Mouse (Mus musculus): ENCODE measurements at regions not wholly inside any gene's neighbourhood (a gene's known extent, or its start where the extent isn't known, plus 50 kb on each side); places are given as distances from the start of the nearest gene placed in this dataset.

DNA sequence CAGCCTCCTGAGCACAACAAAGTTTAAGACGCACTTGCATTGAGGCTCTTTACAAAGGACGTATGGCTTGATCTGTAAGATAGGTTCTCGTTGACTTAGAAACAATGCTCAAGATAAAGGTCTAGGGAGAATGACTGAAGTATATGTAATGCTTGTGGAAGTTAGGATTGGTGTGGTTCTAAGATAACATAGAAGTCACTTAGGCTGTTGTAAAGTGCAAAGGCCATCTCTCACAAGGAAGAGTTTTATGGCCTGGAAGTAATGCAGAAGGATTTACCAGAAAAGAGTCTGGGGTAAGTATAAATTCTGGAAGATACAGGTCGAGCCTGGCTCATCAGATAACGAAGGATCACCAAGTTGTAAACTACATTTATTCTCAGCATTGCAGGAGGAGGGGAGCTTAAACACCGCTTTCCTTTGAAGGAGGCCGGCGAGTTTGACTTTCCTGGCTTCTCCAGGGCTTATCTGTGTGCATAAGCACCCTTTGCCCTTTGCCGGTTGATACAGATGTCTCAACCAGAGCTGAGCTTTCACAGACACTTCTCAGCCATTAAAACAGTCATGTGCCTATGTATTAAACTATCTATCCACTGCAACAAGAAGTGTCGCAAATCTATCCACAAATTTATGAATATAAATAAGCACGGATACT is 84.8 kb upstream of the Man1a start:
- in situ Hi-C loops (cut with MboI; ENCODE audit: low pct_ligation_motif_present, low pct_unique_long_range_greater_than_20kb, low sequenced_read_pairs): no loop called here
- H3K36me3 ChIP-seq (replicated peaks in 1 of 2; ENCODE audit: control insufficient read depth in 1 of 2, insufficient read depth in 1 of 2, low read length in 1 of 2): no peaks in the 10 kb centered on the region
- H3K9me3 ChIP-seq (replicated peaks; ENCODE audit: low read length): no peaks in the 10 kb centered on the region
- no peaks in the 10 kb centered on the region for H3K4me1 ChIP-seq (ENCODE audit: control insufficient read depth in 1 of 2, insufficient read depth in 2 of 2)
- no peak overlapping the region for H3K4me3 ChIP-seq (replicated peaks in 1 of 3; ENCODE audit: low read depth in 2 of 3, low read length in 2 of 3, poor library complexity in 1 of 3)
- H3K27me3 ChIP-seq (replicated peaks): no peaks in the 10 kb centered on the region
- no peaks in the 10 kb centered on the region for H3K79me2 ChIP-seq (replicated peaks; ENCODE audit: control insufficient read depth, extremely low read depth, insufficient read depth, poor library complexity, severe bottlenecking)
- no peak overlapping the region for H3K9ac ChIP-seq (ENCODE audit: insufficient read depth, low read depth)
- no peak overlapping the region for H3K4me2 ChIP-seq (ENCODE audit: insufficient read depth, low read depth, poor library complexity, severe bottlenecking)
- no peak for DNase-seq (ENCODE audit: extremely low read depth)
- no peak for TF ChIP-seq RAD21 (IDR thresholded peaks at IDR 0.05; ENCODE audit: low read depth, low read length)
- TF ChIP-seq MAFK (IDR thresholded peaks at IDR 0.05; ENCODE audit: insufficient replicate concordance, low read length): no peak
- no peak for TF ChIP-seq JUND (conservative IDR thresholded peaks at IDR 0.05; ENCODE audit: low read depth, low read length)
- no peak for TF ChIP-seq MAZ (IDR thresholded peaks at IDR 0.05; ENCODE audit: low read depth, low read length)
- TF ChIP-seq NRF1 (IDR thresholded peaks at IDR 0.05; ENCODE audit: low read depth, low read length): no peak
- no peak for TF ChIP-seq EP300 (IDR thresholded peaks at IDR 0.05; ENCODE audit: low read length)
- no peak for TF ChIP-seq PAX5 (IDR thresholded peaks at IDR 0.05; ENCODE audit: low read length)
- no peak for TF ChIP-seq SIN3A (IDR thresholded peaks at IDR 0.05; ENCODE audit: low read length)
- TF ChIP-seq ZKSCAN1 (IDR thresholded peaks at IDR 0.05; ENCODE audit: borderline replicate concordance, low read depth, low read length): no peak
- TF ChIP-seq POLR2AphosphoS2 (IDR thresholded peaks at IDR 0.05; ENCODE audit: low read depth, low read length): no peak
- no peak for TF ChIP-seq E2F4 (IDR thresholded peaks at IDR 0.05; ENCODE audit: insufficient replicate concordance, low read depth, low read length)
- TF ChIP-seq BHLHE40 (IDR thresholded peaks at IDR 0.05; ENCODE audit: low read depth, low read length): no peak
- TF ChIP-seq MEF2A (IDR thresholded peaks at IDR 0.05; ENCODE audit: borderline replicate concordance, low read depth, low read length): no peak
- TF ChIP-seq SMC3 (IDR thresholded peaks at IDR 0.05; ENCODE audit: low read depth, low read length): no peak
- no peak for TF ChIP-seq TCF12 (IDR thresholded peaks at IDR 0.05; ENCODE audit: low read depth, low read length)
- no peak for TF ChIP-seq POLR2A (IDR thresholded peaks at IDR 0.05; ENCODE audit: low read depth, low read length)
- no peak for TF ChIP-seq UBTF (IDR thresholded peaks at IDR 0.05; ENCODE audit: low read depth, low read length)
- TF ChIP-seq MYC (IDR thresholded peaks at IDR 0.05; ENCODE audit: low read depth, low read length): no peak
- no peak for TF ChIP-seq MXI1 (IDR thresholded peaks at IDR 0.05; ENCODE audit: low read depth, low read length)
- dilution Hi-C loops (cut with MboI; ENCODE audit: extremely low pct_ligation_motif_present, extremely low pct_unique_long_range_greater_than_20kb, low sequenced_read_pairs): no loop called here
- H3K27ac ChIP-seq (ENCODE audit: insufficient read depth, low read depth): no peak overlapping the region

DNA sequence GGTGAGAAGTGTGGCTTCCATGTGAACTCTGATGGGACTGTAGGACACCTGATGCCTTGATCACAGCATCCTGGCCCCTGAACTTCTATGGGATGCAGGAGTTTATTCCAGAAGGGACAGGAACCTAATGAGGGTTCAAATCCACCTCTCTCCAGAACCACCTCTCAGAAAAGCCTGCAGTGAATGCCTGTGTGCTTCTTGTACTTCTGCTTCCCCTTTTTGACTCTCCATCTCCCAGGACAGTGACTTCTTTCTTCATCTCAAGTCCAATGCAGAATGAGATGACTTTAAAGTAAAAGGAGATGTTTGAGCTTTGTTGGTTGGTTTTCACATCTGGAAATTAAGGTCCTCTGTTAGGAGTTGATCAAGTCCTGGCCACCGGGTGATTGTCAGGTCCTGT is 77.5 kb upstream of the Man1a start:
- Histone ChIP-seq H3K4me2 (ENCODE audit: insufficient read depth, low read depth, poor library complexity, severe bottlenecking) (no peak overlapping the region), H3K9ac (ENCODE audit: insufficient read depth, low read depth) (no peak overlapping the region), H3K27me3 (replicated peaks) (no peaks in the 10 kb centered on the region), H3K4me3 (replicated peaks in 1 of 3; ENCODE audit: low read depth in 2 of 3, low read length in 2 of 3, poor library complexity in 1 of 3) (no peak overlapping the region), H3K79me2 (replicated peaks; ENCODE audit: control insufficient read depth, extremely low read depth, insufficient read depth, poor library complexity, severe bottlenecking) (no peaks in the 10 kb centered on the region), H3K4me1 (ENCODE audit: control insufficient read depth in 1 of 2, insufficient read depth in 2 of 2) (no peaks in the 10 kb centered on the region), H3K27ac (ENCODE audit: insufficient read depth, low read depth) (no peak overlapping the region), H3K9me3 (replicated peaks; ENCODE audit: low read length) (no peaks in the 10 kb centered on the region), H3K36me3 (replicated peaks in 1 of 2; ENCODE audit: control insufficient read depth in 1 of 2, insufficient read depth in 1 of 2, low read length in 1 of 2) (no peaks in the 10 kb centered on the region)
- no peak for TF ChIP-seq BHLHE40 (IDR thresholded peaks at IDR 0.05; ENCODE audit: low read depth, low read length)
- TF ChIP-seq MAX (IDR thresholded peaks at IDR 0.05; ENCODE audit: low read length): no peak
- no peak for TF ChIP-seq ZMIZ1 (IDR thresholded peaks at IDR 0.05; ENCODE audit: low read depth, low read length)
- TF ChIP-seq IRF4 (IDR thresholded peaks at IDR 0.05; ENCODE audit: low read depth, low read length): no peak
- TF ChIP-seq ZKSCAN1 (IDR thresholded peaks at IDR 0.05; ENCODE audit: borderline replicate concordance, low read depth, low read length): no peak
- TF ChIP-seq ETS1 (conservative IDR thresholded peaks at IDR 0.05; ENCODE audit: low read depth, low read length): no peak
- TF ChIP-seq ZNF384 (IDR thresholded peaks at IDR 0.05; ENCODE audit: low read depth, low read length): no peak
- TF ChIP-seq TCF12 (IDR thresholded peaks at IDR 0.05; ENCODE audit: low read depth, low read length): no peak
- no peak for TF ChIP-seq JUND (conservative IDR thresholded peaks at IDR 0.05; ENCODE audit: low read depth, low read length)
- TF ChIP-seq MYC (IDR thresholded peaks at IDR 0.05; ENCODE audit: low read depth, low read length): no peak
- TF ChIP-seq USF2 (conservative IDR thresholded peaks at IDR 0.05; ENCODE audit: low read depth, low read length): no peak
- TF ChIP-seq GABPA (IDR thresholded peaks at IDR 0.05; ENCODE audit: insufficient replicate concordance, low read depth, low read length): no peak
- TF ChIP-seq ZC3H11A (IDR thresholded peaks at IDR 0.05; ENCODE audit: low read depth, low read length): no peak
- no peak for TF ChIP-seq TBP (conservative IDR thresholded peaks at IDR 0.05; ENCODE audit: low read depth, low read length)
- TF ChIP-seq MAZ (IDR thresholded peaks at IDR 0.05; ENCODE audit: low read depth, low read length): no peak
- TF ChIP-seq HCFC1 (IDR thresholded peaks at IDR 0.05; ENCODE audit: low read depth, low read length): no peak
- TF ChIP-seq NELFE (IDR thresholded peaks at IDR 0.05; ENCODE audit: low read depth, low read length): no peak
- TF ChIP-seq ELF1 (IDR thresholded peaks at IDR 0.05; ENCODE audit: low read depth, low read length): no peak
- dilution Hi-C loops (cut with MboI; ENCODE audit: extremely low pct_ligation_motif_present, extremely low pct_unique_long_range_greater_than_20kb, low sequenced_read_pairs): no loop called here
- in situ Hi-C loops (cut with MboI; ENCODE audit: low pct_ligation_motif_present, low pct_unique_long_range_greater_than_20kb, low sequenced_read_pairs): no loop called here
- no peak for DNase-seq (ENCODE audit: extremely low read depth)
